38 mouse cellular contexts compared by ENCODE assay signal in the genomic region with DNA sequence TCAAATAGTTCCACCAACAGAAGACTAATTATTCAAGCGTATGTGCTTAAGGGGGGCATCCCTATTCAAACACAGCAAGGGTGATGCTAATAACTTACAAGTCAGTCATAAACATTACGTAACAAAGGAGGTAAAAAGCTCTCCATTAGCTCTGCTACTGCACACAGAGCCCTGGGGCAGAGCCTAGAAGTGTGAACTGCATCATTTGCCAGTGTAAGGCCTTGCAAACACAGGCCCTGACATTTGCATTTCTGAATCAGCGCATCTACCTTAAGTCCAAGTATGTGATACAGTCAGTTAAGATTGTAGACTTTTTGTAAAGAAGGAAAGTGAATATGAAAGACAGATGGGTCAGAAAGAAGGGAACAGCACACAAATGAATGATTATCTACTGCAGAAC. TPM values are rescaled to one million over a fixed set of nuclear protein-coding genes. Genes with fewer than 3 reads are reported as not detected.
"Had no signal": no experiment of that assay in that cellular context is flagged by ENCODE, and none has a peak within 500 bp of the region (broad histone marks: within the 10 kb centered on the region; RNA-seq: fewer than 3 reads in every experiment).

No protein-coding gene starts in this region.

- H3K4me2 ChIP-seq: limb, embryonic 12.5 days; limb, embryonic 13.5 days; limb, embryonic 15.5 days; liver, embryonic 11.5 days; liver, embryonic 12.5 days; liver, embryonic 13.5 days; liver, embryonic 15.5 days; lung, embryonic 14.5 days; lung, embryonic 15.5 days; midbrain, embryonic 12.5 days; midbrain, embryonic 15.5 days; neural tube, embryonic 12.5 days had no signal

- DNase-seq: left cerebral cortex, postnatal 4 days; liver; liver, embryonic 13.5 days; liver, postnatal 0 days; lung, adult 18-20 months; lung, adult 2 months; lung, embryonic 14.5 days; lung, postnatal 10 days; lung, postnatal 14 days; lung, postnatal 36 days; lung, postnatal 4 days; midbrain, embryonic 14.5 days had no signal

- H3K36me3 ChIP-seq: limb, embryonic 10.5 days; limb, embryonic 12.5 days; limb, embryonic 13.5 days; limb, embryonic 15.5 days; liver, embryonic 12.5 days; liver, embryonic 13.5 days; lung, embryonic 15.5 days; midbrain, embryonic 10.5 days; midbrain, embryonic 12.5 days; midbrain, embryonic 15.5 days; neural tube, embryonic 12.5 days had no signal

- H3K4me3 ChIP-seq: limb, embryonic 10.5 days; limb, embryonic 12.5 days; limb, embryonic 13.5 days; limb, embryonic 15.5 days; liver, embryonic 12.5 days; liver, embryonic 13.5 days; liver, embryonic 15.5 days; lung, embryonic 15.5 days; megakaryocyte, embryonic 14.5 days; midbrain, embryonic 10.5 days; midbrain, embryonic 12.5 days; midbrain, embryonic 15.5 days; myocyte; neural tube, embryonic 12.5 days had no signal

- H3K4me1 ChIP-seq: limb, embryonic 10.5 days; limb, embryonic 12.5 days; limb, embryonic 13.5 days; limb, embryonic 15.5 days; liver, embryonic 12.5 days; liver, embryonic 13.5 days; liver, embryonic 15.5 days; lung, embryonic 15.5 days; megakaryocyte, embryonic 14.5 days; midbrain, embryonic 10.5 days; midbrain, embryonic 12.5 days; midbrain, embryonic 15.5 days; neural tube, embryonic 12.5 days had no signal

- ATAC-seq: liver, embryonic 12.5 days; liver, postnatal 0 days; lung, postnatal 0 days; midbrain, embryonic 15.5 days; midbrain, embryonic 16.5 days had no signal

- H3K27ac ChIP-seq: limb, embryonic 10.5 days; limb, embryonic 12.5 days; limb, embryonic 13.5 days; limb, embryonic 15.5 days; liver, embryonic 12.5 days; liver, embryonic 13.5 days; liver, embryonic 14.5 days; liver, embryonic 15.5 days; lung, embryonic 15.5 days; macrophage; midbrain, embryonic 10.5 days; midbrain, embryonic 12.5 days; midbrain, embryonic 15.5 days; neural tube, embryonic 12.5 days had no signal

- H3K9ac ChIP-seq: limb, embryonic 12.5 days; limb, embryonic 13.5 days; limb, embryonic 15.5 days; liver, embryonic 12.5 days; liver, embryonic 13.5 days; liver, embryonic 14.5 days; liver, embryonic 15.5 days; liver, postnatal 0 days; lung, embryonic 14.5 days; lung, embryonic 15.5 days; midbrain, embryonic 12.5 days; midbrain, embryonic 15.5 days; neural tube, embryonic 12.5 days had no signal

- H3K27me3 ChIP-seq: limb, embryonic 12.5 days; limb, embryonic 13.5 days; limb, embryonic 15.5 days; liver, embryonic 12.5 days; liver, embryonic 13.5 days; liver, embryonic 15.5 days; lung, embryonic 15.5 days; megakaryocyte, embryonic 14.5 days; midbrain, embryonic 15.5 days; neural tube, embryonic 12.5 days had no signal

- H3K9me3 ChIP-seq: limb, embryonic 10.5 days; limb, embryonic 12.5 days; limb, embryonic 13.5 days; limb, embryonic 15.5 days; liver, embryonic 12.5 days; liver, embryonic 13.5 days; liver, embryonic 15.5 days; lung, embryonic 15.5 days; midbrain, embryonic 10.5 days; midbrain, embryonic 12.5 days; midbrain, embryonic 15.5 days; neural tube, embryonic 12.5 days had no signal

RNA-seq across cellular contexts. Expression of a gene that starts 15.3 kb away (rescaled TPM):
- total RNA-seq: left cerebral cortex, postnatal 36 days; megakaryocyte progenitor cell, adult 5-6 weeks; megakaryocyte, adult 5-6 weeks; megakaryocyte-erythroid progenitor cell, adult 5-6 weeks; midbrain, postnatal 0 days; monocyte, adult 5-6 weeks had no signal
- polyA plus RNA-seq: limb, embryonic 10.5 days; limb, embryonic 11.5 days; limb, embryonic 12.5 days; limb, embryonic 13.5 days; limb, embryonic 14.5 days; limb, embryonic 15.5 days; lung, adult 2 months; lung, embryonic 14.5 days; lung, postnatal 0 days; macrophage; midbrain, embryonic 12.5 days; midbrain, embryonic 14.5 days; midbrain, embryonic 15.5 days; midbrain, embryonic 16.5 days; myocyte; neural tube, embryonic 12.5 days had no signal
